Mouse (Mus musculus) G1E (cell line): ENCODE results near the gene Arpc5l.

Source experiments
- CTCF ChIP-seq: IDR thresholded peaks from 2 replicates; pipeline ENCODE4 v1.5.1; 2012; ENCODE audit warnings: low read depth, low read length, inconsistent platforms, mixed read lengths
- POLR2AphosphoS5 ChIP-seq: IDR thresholded peaks from 2 replicates; pipeline ENCODE4 v1.6.1; 2012; ENCODE audit warnings: low read depth, low read length, inconsistent platforms; ENCODE audit not compliant: insufficient replicate concordance

DNA sequence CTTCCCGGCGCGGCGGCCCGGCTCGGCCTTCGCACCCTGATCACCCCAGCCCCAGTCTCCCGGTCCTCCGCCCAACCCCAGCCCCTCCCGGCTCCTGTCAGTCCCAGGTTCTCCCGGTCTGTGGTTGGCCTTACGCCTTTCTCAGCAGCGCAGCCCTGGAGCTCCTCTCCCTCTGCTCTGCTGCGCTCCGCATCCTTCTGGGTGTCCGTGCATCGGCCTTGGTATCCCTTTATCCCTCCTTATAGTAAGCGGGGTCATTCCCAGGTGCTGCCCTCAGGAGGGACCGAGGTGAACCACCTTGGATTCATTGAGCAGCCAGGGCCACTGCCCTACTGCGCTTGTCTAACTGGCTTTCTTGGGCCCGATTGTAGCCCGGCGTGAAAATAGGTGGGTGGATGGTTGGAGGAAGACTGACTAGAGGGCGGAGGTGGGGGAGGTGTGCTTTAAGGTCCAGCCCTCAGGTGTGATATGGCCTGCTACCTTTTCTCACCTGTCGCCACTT is 3.3 kb downstream of the Arpc5l start:
- no peak for TF ChIP-seq CTCF
- TF ChIP-seq POLR2AphosphoS5: no peak
